Mouse (Mus musculus) cortical plate, adult 2 months (tissue): ENCODE results near the gene Ccdc34.

Source experiments
- CTCF ChIP-seq: fragments of 200-500 bp; IDR thresholded peaks from 2 replicates; pipeline ENCODE4 v1.5.1; 2011; ENCODE audit warnings: mild to moderate bottlenecking, control low read depth, low read length; ENCODE audit not compliant: insufficient read depth; ENCODE audit errors: extremely low read depth
- POLR2A ChIP-seq: fragments of 200-500 bp; IDR thresholded peaks from 2 replicates; pipeline ENCODE4 v1.6.1; 2011; ENCODE audit warnings: mild to moderate bottlenecking, low read length, control low read depth; ENCODE audit not compliant: insufficient read depth; ENCODE audit errors: extremely low read depth

DNA sequence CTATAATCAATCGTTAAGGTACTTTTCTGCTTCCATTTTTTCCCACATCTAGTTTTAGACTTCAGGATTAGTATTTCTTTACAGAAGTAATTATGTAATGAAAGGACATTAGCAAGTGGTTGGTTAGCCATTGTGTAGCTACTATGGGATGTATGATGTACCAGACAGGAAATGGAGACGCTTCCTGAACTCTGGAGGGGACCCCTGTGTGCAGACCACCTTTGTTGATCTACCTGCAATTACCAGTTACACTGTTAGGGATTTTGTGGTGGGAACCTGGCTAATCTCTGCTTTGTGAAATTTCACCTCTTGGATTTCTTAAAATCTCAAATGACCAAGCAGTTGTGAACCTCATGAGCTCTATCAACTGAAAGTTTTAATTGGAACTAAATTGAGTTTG is 45.3 kb upstream of the Ccdc34 start:
- TF ChIP-seq CTCF (no peak), POLR2A (no peak)
